Comparison of ENCODE assay signal across 9 mouse cellular contexts in genomic region chr11:111652882-111653281, GRCm38 (mm10).
A peak's percentile ranks its signal among the peaks of the same experiment; 100 is the strongest.
DNase-seq lines count a peak whose midpoint lies in the region; ATAC-seq and TF ChIP-seq lines count a peak whose summit lies in the region.
"Had no signal": no experiment of that assay in that cellular context is flagged by ENCODE, and none has a peak within 500 bp of the region (broad histone marks: within the 10 kb centered on the region; RNA-seq: fewer than 3 reads in every experiment).

No protein-coding gene starts in this region.

- H3K4me1 ChIP-seq in kidney, embryonic 15.5 days = no peaks in the 10 kb centered on the region
- H3K4me1 ChIP-seq in G1E (ENCODE audit: insufficient read depth, low read depth, low read length) = peaks cover 3% of the 10 kb centered on the region; the same call in 1 of the 2 replicates
- H3K4me1 ChIP-seq in stomach, postnatal 0 days (replicated peaks; ENCODE audit: control insufficient read depth, insufficient read depth) = no peaks in the 10 kb centered on the region
- H3K4me1 ChIP-seq: embryonic facial prominence, embryonic 15.5 days; liver, embryonic 13.5 days had no signal

- ATAC-seq in kidney, embryonic 15.5 days (replicated peaks; ENCODE audit: low FRiP score) = no peak
- ATAC-seq in G1E (ENCODE audit: extremely low read depth, insufficient number of reproducible peaks, low FRiP score, poor library complexity, severe bottlenecking) = peak; percentile 65
- ATAC-seq in stomach, postnatal 0 days (ENCODE audit: low FRiP score, low TSS enrichment) = no peak

- H3K9ac ChIP-seq in kidney, embryonic 15.5 days = no peak overlapping the region
- no peak overlapping the region for H3K9ac ChIP-seq in stomach, postnatal 0 days (ENCODE audit: low read length)
- H3K9ac ChIP-seq: embryonic facial prominence, embryonic 15.5 days; liver, embryonic 13.5 days had no signal

- peak; percentile 33 for DNase-seq in kidney, postnatal 10 days
- DNase-seq in G1E (ENCODE audit: low spot score) (peak; percentile 20), R1 (ENCODE audit: low read depth, low spot score) (peak; percentile 9)
- peak in 1 of 2 experiments; percentile 46 for DNase-seq in layer of hippocampus, adult 2 months (ENCODE audit: low spot score in 2 of 2)
- DNase-seq in stomach, postnatal 0 days (ENCODE audit: low spot score) = no peak
- DNase-seq in gastrocnemius, adult 8-10 months (ENCODE audit: low spot score in 2 of 2) = no peak
- DNase-seq: liver, embryonic 13.5 days had no signal

- TF ChIP-seq EP300 in stomach, postnatal 0 days (optimal IDR thresholded peaks at IDR 0.05) = no peak

- no peaks in the 10 kb centered on the region for H3K27me3 ChIP-seq in kidney, embryonic 15.5 days
- H3K27me3 ChIP-seq in G1E (ENCODE audit: insufficient read depth, low read length) = peaks cover 2% of the 10 kb centered on the region; the same call in 1 of the 2 replicates
- H3K27me3 ChIP-seq in stomach, postnatal 0 days (ENCODE audit: control insufficient read depth, insufficient read depth, low read length) = no peaks in the 10 kb centered on the region
- H3K27me3 ChIP-seq: liver, embryonic 13.5 days had no signal

- no peak overlapping the region for H3K4me3 ChIP-seq in kidney, embryonic 15.5 days (replicated peaks)
- no peak overlapping the region for H3K4me3 ChIP-seq in G1E (ENCODE audit: low read depth, low read length)
- H3K4me3 ChIP-seq in layer of hippocampus, adult 2 months = no peak overlapping the region
- no peak overlapping the region for H3K4me3 ChIP-seq in stomach, postnatal 0 days (ENCODE audit: low read depth, low read length)
- H3K4me3 ChIP-seq: embryonic facial prominence, embryonic 15.5 days; liver, embryonic 13.5 days had no signal

- H3K36me3 ChIP-seq in kidney, embryonic 15.5 days = no peaks in the 10 kb centered on the region
- no peaks in the 10 kb centered on the region for H3K36me3 ChIP-seq in G1E (replicated peaks)
- no peaks in the 10 kb centered on the region for H3K36me3 ChIP-seq in stomach, postnatal 0 days (ENCODE audit: control insufficient read depth, insufficient read depth, low read length)
- H3K36me3 ChIP-seq: embryonic facial prominence, embryonic 15.5 days; liver, embryonic 13.5 days had no signal

- WGBS in kidney, embryonic 15.5 days = 61% methylated on average over 3 of the region's 3 CpGs
- 43% methylated on average over 3 of the region's 3 CpGs for WGBS in stomach, postnatal 0 days

- peak; percentile 12; the same call in 1 of the 2 replicates for TF ChIP-seq CTCF in G1E (IDR thresholded peaks at IDR 0.05; ENCODE audit: low read depth, low read length)
- TF ChIP-seq CTCF in layer of hippocampus, adult 2 months (conservative IDR thresholded peaks at IDR 0.05) = peak; percentile 92
- peak; percentile 85 for TF ChIP-seq CTCF in stomach, postnatal 0 days (IDR thresholded peaks at IDR 0.05; ENCODE audit: low read depth)

- no peaks in the 10 kb centered on the region for H3K9me3 ChIP-seq in kidney, embryonic 15.5 days (replicated peaks)
- no peaks in the 10 kb centered on the region for H3K9me3 ChIP-seq in G1E (replicated peaks)
- no peaks in the 10 kb centered on the region for H3K9me3 ChIP-seq in stomach, postnatal 0 days (ENCODE audit: control insufficient read depth, low read length)
- H3K9me3 ChIP-seq: embryonic facial prominence, embryonic 15.5 days; liver, embryonic 13.5 days had no signal

- H3K27ac ChIP-seq in kidney, embryonic 15.5 days = no peak overlapping the region
- no peak overlapping the region for H3K27ac ChIP-seq in layer of hippocampus, adult 2 months
- no peak overlapping the region for H3K27ac ChIP-seq in stomach, postnatal 0 days (replicated peaks)
- H3K27ac ChIP-seq: embryonic facial prominence, embryonic 15.5 days; liver, embryonic 13.5 days had no signal

- no peak overlapping the region for H3K4me2 ChIP-seq in kidney, embryonic 15.5 days
- H3K4me2 ChIP-seq in stomach, postnatal 0 days (replicated peaks; ENCODE audit: low read depth) = no peak overlapping the region
- H3K4me2 ChIP-seq: embryonic facial prominence, embryonic 15.5 days; liver, embryonic 13.5 days had no signal

Comparison
In these comparisons a context has a peak if more than half of its experiments do, and no peak if none do; other contexts are left out.
1. DNase-seq: peak in kidney, postnatal 10 days (single experiment), G1E (single experiment) and R1 (single experiment); none in stomach, postnatal 0 days (single experiment) and gastrocnemius, adult 8-10 months (0 of 2).
2. CTCF ChIP-seq: peak in every context shown above with its lines; median percentile 92 in layer of hippocampus, adult 2 months; 85 in stomach, postnatal 0 days; 12 in G1E.